Mouse (Mus musculus) cerebellum, adult 2 months (tissue): ENCODE results near the gene Fam83g.

Experiments used
- CTCF ChIP-seq: fragments of 200-500 bp; IDR thresholded peaks from 2 replicates; pipeline ENCODE4 v1.5.1; 2011; ENCODE audit warnings: low read depth, mild to moderate bottlenecking, control low read depth, low read length, moderate library complexity, borderline replicate concordance; ENCODE audit not compliant: insufficient read depth
- POLR2A ChIP-seq: fragments of 200-500 bp; IDR thresholded peaks from 2 replicates; pipeline ENCODE4 v1.6.1; 2011; ENCODE audit warnings: low read length, control low read depth, borderline replicate concordance; ENCODE audit not compliant: insufficient read depth

- no peak for TF ChIP-seq POLR2A
- no peak for TF ChIP-seq CTCF
Observed at GRCm38 (mm10) chr11:61676216-61676854, 7.6 kb upstream of the Fam83g start.
